19 mouse cellular contexts compared by ENCODE assay signal in the genomic region with DNA sequence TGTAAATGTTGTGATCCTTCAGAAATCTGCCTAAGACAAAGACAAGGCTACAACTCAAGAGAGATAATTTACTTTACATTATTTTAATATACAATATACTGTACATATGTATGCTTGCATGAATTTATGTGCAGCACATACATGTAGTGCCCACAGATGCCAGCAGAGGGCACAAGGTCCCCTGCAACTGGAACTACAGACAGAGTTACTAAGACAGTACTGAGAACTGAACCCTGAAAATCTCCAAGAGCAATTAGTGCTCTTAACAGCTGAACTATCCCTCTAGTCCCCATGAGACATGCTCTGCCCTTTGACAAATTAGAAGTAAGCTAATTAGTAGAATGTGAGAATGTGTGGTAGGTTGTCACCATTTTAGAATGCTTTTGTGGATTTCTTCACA.
DNase-seq lines count a peak whose midpoint lies in the region; ATAC-seq and TF ChIP-seq lines count a peak whose summit lies in the region.
"Had no signal": no experiment of that assay in that cellular context is flagged by ENCODE, and none has a peak within 500 bp of the region (broad histone marks: within the 10 kb centered on the region; RNA-seq: fewer than 3 reads in every experiment).

No protein-coding gene starts in this region.

- no peak for TF ChIP-seq POLR2A in MEL (IDR thresholded peaks at IDR 0.05; ENCODE audit: control insufficient read depth in 1 of 2, insufficient read depth in 1 of 2, low read depth in 1 of 2, low read length in 2 of 2, poor library complexity in 1 of 2)

- no peaks in the 10 kb centered on the region for H3K79me2 ChIP-seq in MEL (ENCODE audit: control insufficient read depth, insufficient read depth, low read length, poor library complexity)

- no peaks in the 10 kb centered on the region for H3K27me3 ChIP-seq in limb, embryonic 11.5 days (ENCODE audit: control insufficient read depth, insufficient read depth, low read length)
- no peaks in the 10 kb centered on the region for H3K27me3 ChIP-seq in limb, embryonic 10.5 days (ENCODE audit: low read depth, poor library complexity, severe bottlenecking)
- H3K27me3 ChIP-seq in MEL (ENCODE audit: control insufficient read depth in 1 of 2, insufficient read depth in 2 of 2, low read length in 2 of 2), result no peaks in the 10 kb centered on the region
- H3K27me3 ChIP-seq: midbrain, embryonic 12.5 days had no signal

- DNase-seq in gastrocnemius, adult 2 months, result no peak
- DNase-seq in gastrocnemius, postnatal 4 days (ENCODE audit: low spot score in 2 of 2), result no peak
- DNase-seq in limb, embryonic 11.5 days (ENCODE audit: low spot score), result peak; percentile 38
- no peak for DNase-seq in limb, embryonic 10.5 days (ENCODE audit: low spot score)
- peak; percentile 5 for DNase-seq in 416B (ENCODE audit: low read depth)
- DNase-seq in MEL (ENCODE audit: low read depth, low spot score), result peak; percentile 16
- no peak for DNase-seq in frontal cortex, postnatal 10 days (ENCODE audit: low spot score in 2 of 2)
- DNase-seq in frontal cortex, adult 2 months (ENCODE audit: extremely low spot score in 1 of 2, low spot score in 1 of 2), result no peak
- DNase-seq: cerebellum, adult 11 months; embryo, embryonic 11 days; gastrocnemius, postnatal 10 days; heart, postnatal 14 days; lung, postnatal 36 days; right cerebral cortex, postnatal 14 days had no signal

- no peak overlapping the region for H3K4me2 ChIP-seq in limb, embryonic 11.5 days (ENCODE audit: low read depth, severe bottlenecking)
- H3K4me2 ChIP-seq: midbrain, embryonic 12.5 days had no signal

- H3K27ac ChIP-seq in gastrocnemius, adult 2 months, result no peak overlapping the region
- H3K27ac ChIP-seq in limb, embryonic 11.5 days (replicated peaks; ENCODE audit: low read depth, low read length), result no peak overlapping the region
- no peak overlapping the region for H3K27ac ChIP-seq in limb, embryonic 10.5 days
- no peak overlapping the region for H3K27ac ChIP-seq in MEL (ENCODE audit: control insufficient read depth, low read depth, low read length)
- H3K27ac ChIP-seq: heart, embryonic 10.5 days; liver, embryonic 14.5 days; midbrain, embryonic 12.5 days had no signal

- intact Hi-C loops in gastrocnemius, adult 2 months (cut with DNase I), result no loop called here

- 0 out of 2 replicates have a peak, but pooled peaks cover 3% of the 10 kb centered on the region for H3K4me1 ChIP-seq in limb, embryonic 11.5 days (ENCODE audit: control insufficient read depth, insufficient read depth, low read length)
- peaks cover 26% of the 10 kb centered on the region for H3K4me1 ChIP-seq in limb, embryonic 10.5 days
- H3K4me1 ChIP-seq in MEL (ENCODE audit: control insufficient read depth in 1 of 2, insufficient read depth in 2 of 2, low read length in 2 of 2), result no peaks in the 10 kb centered on the region

- ATAC-seq in limb, embryonic 11.5 days (ENCODE audit: insufficient number of reproducible peaks, low FRiP score, low TSS enrichment, low read depth), result no peak
- ATAC-seq: forebrain, embryonic 14.5 days; hindbrain, embryonic 16.5 days had no signal

- TF ChIP-seq EP300 in MEL (IDR thresholded peaks at IDR 0.05; ENCODE audit: low read depth in 1 of 2, low read length in 2 of 2), result no peak

- no peak; the same call in 1 of the 2 replicates for TF ChIP-seq RAD21 in MEL (IDR thresholded peaks at IDR 0.05; ENCODE audit: low read depth, low read length)

- H3K9ac ChIP-seq in limb, embryonic 11.5 days (ENCODE audit: low read length), result no peak overlapping the region
- no peak overlapping the region for H3K9ac ChIP-seq in MEL (ENCODE audit: control insufficient read depth, low read depth, low read length, poor library complexity, severe bottlenecking)
- H3K9ac ChIP-seq: liver, embryonic 14.5 days; midbrain, embryonic 12.5 days had no signal

- peak; percentile 14; the same call in 1 of the 2 replicates for TF ChIP-seq CTCF in gastrocnemius, adult 2 months (IDR thresholded peaks at IDR 0.05)
- TF ChIP-seq CTCF in MEL (IDR thresholded peaks at IDR 0.05 in 2 of 3, conservative IDR thresholded peaks at IDR 0.05 in 1 of 3; ENCODE audit: control insufficient read depth in 1 of 3, insufficient read depth in 1 of 3, low read depth in 2 of 3, low read length in 3 of 3, poor library complexity in 1 of 3, severe bottlenecking in 1 of 3), result peak; percentile 23 to 26 (median 24); a peak in 3 of 6 replicates

- H3K36me3 ChIP-seq in limb, embryonic 11.5 days (ENCODE audit: control insufficient read depth, insufficient read depth, low read length), result no peaks in the 10 kb centered on the region
- no peaks in the 10 kb centered on the region for H3K36me3 ChIP-seq in limb, embryonic 10.5 days
- H3K36me3 ChIP-seq in MEL (ENCODE audit: control insufficient read depth in 1 of 2, insufficient read depth in 2 of 2, low read length in 2 of 2), result no peaks in the 10 kb centered on the region
- H3K36me3 ChIP-seq: heart, embryonic 10.5 days; midbrain, embryonic 12.5 days had no signal

- H3K4me3 ChIP-seq in gastrocnemius, adult 2 months, result no peak overlapping the region
- H3K4me3 ChIP-seq in limb, embryonic 11.5 days (ENCODE audit: low read depth, low read length), result no peak overlapping the region
- H3K4me3 ChIP-seq in limb, embryonic 10.5 days, result no peak overlapping the region
- no peak overlapping the region for H3K4me3 ChIP-seq in MEL (ENCODE audit: control insufficient read depth in 1 of 2, insufficient read depth in 1 of 2, low read depth in 2 of 2, low read length in 2 of 2)
- H3K4me3 ChIP-seq: heart, embryonic 10.5 days; midbrain, embryonic 12.5 days had no signal

- H3K9me3 ChIP-seq in limb, embryonic 11.5 days (ENCODE audit: control insufficient read depth, low read length), result no peaks in the 10 kb centered on the region
- no peaks in the 10 kb centered on the region for H3K9me3 ChIP-seq in limb, embryonic 10.5 days (replicated peaks)
- H3K9me3 ChIP-seq in MEL (replicated peaks; ENCODE audit: insufficient read depth, low read length), result no peaks in the 10 kb centered on the region
- H3K9me3 ChIP-seq: heart, embryonic 10.5 days had no signal

TF ChIP-seq in MEL, 35 proteins besides CTCF, POLR2A, EP300 and RAD21:
- TF ChIP-seq USF2 (IDR thresholded peaks at IDR 0.05; ENCODE audit: borderline replicate concordance in 1 of 2, insufficient read depth in 1 of 2, low read depth in 1 of 2, low read length in 2 of 2) (no peak), ZKSCAN1 (IDR thresholded peaks at IDR 0.05; ENCODE audit: low read depth, low read length) (no peak), ZMIZ1 (IDR thresholded peaks at IDR 0.05; ENCODE audit: low read depth, low read length) (no peak), E2F4 (IDR thresholded peaks at IDR 0.05; ENCODE audit: borderline replicate concordance, low read depth, low read length) (no peak), NELFE (IDR thresholded peaks at IDR 0.05; ENCODE audit: low read depth, low read length) (no peak), MXI1 (IDR thresholded peaks at IDR 0.05; ENCODE audit: low read depth, low read length) (no peak), TAL1 (IDR thresholded peaks at IDR 0.05; ENCODE audit: low read length) (no peak), CHD2 (IDR thresholded peaks at IDR 0.05; ENCODE audit: low read length) (no peak), TBP (IDR thresholded peaks at IDR 0.05; ENCODE audit: low read depth, low read length) (no peak), HCFC1 (IDR thresholded peaks at IDR 0.05; ENCODE audit: low read depth, low read length) (no peak), MYC (IDR thresholded peaks at IDR 0.05; ENCODE audit: low read depth, low read length) (no peak), GATA1 (IDR thresholded peaks at IDR 0.05; ENCODE audit: low read depth, low read length) (no peak), TCF12 (IDR thresholded peaks at IDR 0.05; ENCODE audit: low read depth, low read length) (no peak), ZNF384 (IDR thresholded peaks at IDR 0.05; ENCODE audit: low read depth, low read length) (no peak), ETS1 (IDR thresholded peaks at IDR 0.05; ENCODE audit: low read depth, low read length) (no peak), MAFK (IDR thresholded peaks at IDR 0.05; ENCODE audit: borderline replicate concordance, low read depth, low read length) (no peak), USF1 (IDR thresholded peaks at IDR 0.05; ENCODE audit: low read depth, low read length) (no peak), ELF1 (IDR thresholded peaks at IDR 0.05; ENCODE audit: low read depth, low read length) (no peak)
TF ChIP-seq in MEL: peak in this region for 0.

Comparison
In these comparisons a context has a peak if more than half of its experiments do, and no peak if none do; other contexts are left out.
1. DNase-seq: peak in limb, embryonic 11.5 days (single experiment), 416B (single experiment) and MEL (single experiment); none in gastrocnemius, adult 2 months (single experiment), gastrocnemius, postnatal 4 days (0 of 2), limb, embryonic 10.5 days (single experiment), frontal cortex, postnatal 10 days (0 of 2) and frontal cortex, adult 2 months (0 of 2).